Comparison of ENCODE assay signal across 27 mouse cellular contexts in genomic region chr2:167037710-167038109, GRCm38 (mm10). TPM values are rescaled to one million over a fixed set of nuclear protein-coding genes. Genes with fewer than 3 reads are reported as not detected.
DNase-seq lines count a peak whose midpoint lies in the region; ATAC-seq and TF ChIP-seq lines count a peak whose summit lies in the region.
"Had no signal": no experiment of that assay in that cellular context is flagged by ENCODE, and none has a peak within 500 bp of the region (broad histone marks: within the 10 kb centered on the region; RNA-seq: fewer than 3 reads in every experiment).

No protein-coding gene starts in this region.

- no peak for TF ChIP-seq EP300 in stomach, postnatal 0 days (optimal IDR thresholded peaks at IDR 0.05)

- H3K27ac ChIP-seq in embryonic facial prominence, embryonic 15.5 days (replicated peaks) = no peak overlapping the region
- H3K27ac ChIP-seq in embryonic facial prominence, embryonic 10.5 days (replicated peaks) = no peak overlapping the region
- H3K27ac ChIP-seq in liver, embryonic 12.5 days = 0 out of 2 replicates have a peak overlapping the region, but pooled peaks have one; percentile 4
- H3K27ac ChIP-seq in stomach, postnatal 0 days (replicated peaks) = no peak overlapping the region
- H3K27ac ChIP-seq in forebrain, embryonic 10.5 days = no peak overlapping the region
- H3K27ac ChIP-seq: gastrocnemius, adult 2 months; heart, adult 2 months; hindbrain, embryonic 14.5 days; kidney, embryonic 15.5 days; limb, embryonic 13.5 days had no signal

- peaks cover 97% of the 10 kb centered on the region for H3K36me3 ChIP-seq in embryonic facial prominence, embryonic 15.5 days
- H3K36me3 ChIP-seq in embryonic facial prominence, embryonic 10.5 days (replicated peaks) = peaks cover 100% of the 10 kb centered on the region
- H3K36me3 ChIP-seq in liver, embryonic 12.5 days = peaks cover 100% of the 10 kb centered on the region
- peaks cover 60% of the 10 kb centered on the region for H3K36me3 ChIP-seq in stomach, postnatal 0 days (ENCODE audit: control insufficient read depth, insufficient read depth, low read length)
- H3K36me3 ChIP-seq in forebrain, embryonic 10.5 days (replicated peaks) = peaks cover 100% of the 10 kb centered on the region

- H3K4me1 ChIP-seq in embryonic facial prominence, embryonic 15.5 days = no peaks in the 10 kb centered on the region
- no peaks in the 10 kb centered on the region for H3K4me1 ChIP-seq in embryonic facial prominence, embryonic 10.5 days
- peaks cover 51% of the 10 kb centered on the region for H3K4me1 ChIP-seq in liver, embryonic 12.5 days
- H3K4me1 ChIP-seq in stomach, postnatal 0 days (replicated peaks; ENCODE audit: control insufficient read depth, insufficient read depth) = no peaks in the 10 kb centered on the region
- H3K4me1 ChIP-seq in forebrain, embryonic 10.5 days = no peaks in the 10 kb centered on the region
- H3K4me1 ChIP-seq: kidney, embryonic 15.5 days; limb, embryonic 13.5 days had no signal

- no peak for TF ChIP-seq CTCF in stomach, postnatal 0 days (IDR thresholded peaks at IDR 0.05; ENCODE audit: low read depth)

- H3K9me3 ChIP-seq in embryonic facial prominence, embryonic 15.5 days (replicated peaks) = no peaks in the 10 kb centered on the region
- H3K9me3 ChIP-seq in embryonic facial prominence, embryonic 10.5 days = no peaks in the 10 kb centered on the region
- H3K9me3 ChIP-seq in liver, embryonic 12.5 days (replicated peaks) = no peaks in the 10 kb centered on the region
- no peaks in the 10 kb centered on the region for H3K9me3 ChIP-seq in stomach, postnatal 0 days (ENCODE audit: control insufficient read depth, low read length)
- no peaks in the 10 kb centered on the region for H3K9me3 ChIP-seq in forebrain, embryonic 10.5 days
- H3K9me3 ChIP-seq: heart, embryonic 12.5 days; kidney, embryonic 15.5 days; limb, embryonic 13.5 days had no signal

- no peak overlapping the region for H3K4me3 ChIP-seq in embryonic facial prominence, embryonic 15.5 days (replicated peaks)
- no peak overlapping the region for H3K4me3 ChIP-seq in embryonic facial prominence, embryonic 10.5 days
- no peak overlapping the region for H3K4me3 ChIP-seq in liver, embryonic 12.5 days
- no peak overlapping the region for H3K4me3 ChIP-seq in stomach, postnatal 0 days (ENCODE audit: low read depth, low read length)
- H3K4me3 ChIP-seq in forebrain, embryonic 10.5 days = no peak overlapping the region
- H3K4me3 ChIP-seq: gastrocnemius, adult 2 months; heart, adult 2 months; heart, embryonic 12.5 days; kidney, embryonic 15.5 days; limb, embryonic 13.5 days had no signal

- H3K27me3 ChIP-seq in embryonic facial prominence, embryonic 15.5 days = no peaks in the 10 kb centered on the region
- H3K27me3 ChIP-seq in embryonic facial prominence, embryonic 10.5 days (replicated peaks; ENCODE audit: low read depth, poor library complexity, severe bottlenecking) = no peaks in the 10 kb centered on the region
- no peaks in the 10 kb centered on the region for H3K27me3 ChIP-seq in liver, embryonic 12.5 days (replicated peaks)
- no peaks in the 10 kb centered on the region for H3K27me3 ChIP-seq in stomach, postnatal 0 days (ENCODE audit: control insufficient read depth, insufficient read depth, low read length)
- H3K27me3 ChIP-seq in forebrain, embryonic 10.5 days (ENCODE audit: poor library complexity, severe bottlenecking) = no peaks in the 10 kb centered on the region
- H3K27me3 ChIP-seq: CH12.LX; heart, embryonic 12.5 days; kidney, embryonic 15.5 days; limb, embryonic 13.5 days had no signal

- WGBS in embryonic facial prominence, embryonic 15.5 days = 96% methylated on average over 12 of the region's 12 CpGs
- 95% methylated on average over 12 of the region's 12 CpGs for WGBS in embryonic facial prominence, embryonic 10.5 days
- WGBS in liver, embryonic 12.5 days (ENCODE audit: insufficient replicate concordance) = 89% methylated on average over 12 of the region's 12 CpGs
- WGBS in stomach, postnatal 0 days = 95% methylated on average over 12 of the region's 12 CpGs
- 95% methylated on average over 12 of the region's 12 CpGs for WGBS in forebrain, embryonic 10.5 days

- DNase-seq in cerebellum, adult 11-12 months = peak; percentile 21
- no peak for DNase-seq in embryonic facial prominence, embryonic 10.5 days (ENCODE audit: low spot score)
- DNase-seq in liver = no peak
- no peak for DNase-seq in stomach, postnatal 0 days (ENCODE audit: low spot score)
- DNase-seq in forebrain, embryonic 10.5 days (ENCODE audit: extremely low spot score, low spot score) = no peak
- DNase-seq: adrenal gland, adult 2 months; adrenal gland, postnatal 36 days; gastrocnemius, adult 2 months; gastrocnemius, postnatal 36 days; heart, adult 2 months; kidney, postnatal 25 days; lung, postnatal 36 days; right cerebral cortex, postnatal 14 days; thymus, adult 2 months; thymus, postnatal 36 days had no signal

- no peak overlapping the region for H3K4me2 ChIP-seq in embryonic facial prominence, embryonic 15.5 days (replicated peaks)
- H3K4me2 ChIP-seq in liver, embryonic 12.5 days = no peak overlapping the region
- no peak overlapping the region for H3K4me2 ChIP-seq in stomach, postnatal 0 days (replicated peaks; ENCODE audit: low read depth)
- H3K4me2 ChIP-seq: heart, embryonic 12.5 days; hindbrain, embryonic 14.5 days; kidney, embryonic 15.5 days; limb, embryonic 13.5 days; midbrain, embryonic 11.5 days had no signal

- no peak for ATAC-seq in cerebellum, adult (ENCODE audit: insufficient number of reproducible peaks, low FRiP score, low TSS enrichment)
- 0 out of 2 replicates have a peak, but pooled peaks have one; percentile 9 for ATAC-seq in embryonic facial prominence, embryonic 15.5 days (ENCODE audit: insufficient number of reproducible peaks, low FRiP score, low TSS enrichment, low read depth)
- ATAC-seq in liver, embryonic 12.5 days = no peak
- 0 out of 2 replicates have a peak, but pooled peaks have one; percentile 16 for ATAC-seq in stomach, postnatal 0 days (ENCODE audit: low FRiP score, low TSS enrichment)
- ATAC-seq: activated CD4-positive, CD25-positive, alpha-beta regulatory T cell, adult 4 months; forebrain, embryonic 14.5 days; intestine, postnatal 0 days had no signal

- H3K9ac ChIP-seq in embryonic facial prominence, embryonic 15.5 days = no peak overlapping the region
- H3K9ac ChIP-seq in liver, embryonic 12.5 days = no peak overlapping the region
- H3K9ac ChIP-seq in stomach, postnatal 0 days (ENCODE audit: low read length) = no peak overlapping the region
- H3K9ac ChIP-seq: heart, embryonic 12.5 days; hindbrain, embryonic 14.5 days; kidney, embryonic 15.5 days; limb, embryonic 13.5 days had no signal

RNA-seq across cellular contexts. Expression of gene Ddx27, which starts 22.7 kb away (rescaled TPM):
- 44.3 and 47.6 TPM in 2 replicates for polyA plus RNA-seq in embryonic facial prominence, embryonic 15.5 days (2015; fragmentation: Nextera tagmentation; extraction: Ambion mirVana)
- 69.0 and 69.9 TPM in 2 replicates for polyA plus RNA-seq in embryonic facial prominence, embryonic 10.5 days (2016; fragmentation: Nextera tagmentation; extraction: Ambion mirVana)
- polyA plus RNA-seq in liver, embryonic 12.5 days (2016; fragmentation: Nextera tagmentation; extraction: Ambion mirVana) = 78.8 and 79.3 TPM in 2 replicates
- 21.8 and 22.0 TPM in 2 replicates for polyA plus RNA-seq in stomach, postnatal 0 days (2015; fragmentation: Nextera tagmentation; extraction: Ambion mirVana)
- polyA plus RNA-seq in forebrain, embryonic 10.5 days (2016; fragmentation: Nextera tagmentation; extraction: Ambion mirVana) = 76.1 and 77.8 TPM in 2 replicates

RNA-seq across cellular contexts. Expression of gene Znfx1, which starts 25.1 kb away (rescaled TPM):
- polyA plus RNA-seq in embryonic facial prominence, embryonic 15.5 days (2015; fragmentation: Nextera tagmentation; extraction: Ambion mirVana) = 8.8 and 9.5 TPM in 2 replicates
- 6.4 and 7.0 TPM in 2 replicates for polyA plus RNA-seq in embryonic facial prominence, embryonic 10.5 days (2016; fragmentation: Nextera tagmentation; extraction: Ambion mirVana)
- 13.7 and 13.8 TPM in 2 replicates for polyA plus RNA-seq in liver, embryonic 12.5 days (2016; fragmentation: Nextera tagmentation; extraction: Ambion mirVana)
- 4.2 and 4.3 TPM in 2 replicates for polyA plus RNA-seq in stomach, postnatal 0 days (2015; fragmentation: Nextera tagmentation; extraction: Ambion mirVana)
- 5.2 and 5.3 TPM in 2 replicates for polyA plus RNA-seq in forebrain, embryonic 10.5 days (2016; fragmentation: Nextera tagmentation; extraction: Ambion mirVana)

RNA-seq across cellular contexts. Expression of gene Stau1, which starts 41.6 kb away (rescaled TPM):
- polyA plus RNA-seq in embryonic facial prominence, embryonic 15.5 days (2015; fragmentation: Nextera tagmentation; extraction: Ambion mirVana) = 96.9 and 97.3 TPM in 2 replicates
- polyA plus RNA-seq in embryonic facial prominence, embryonic 10.5 days (2016; fragmentation: Nextera tagmentation; extraction: Ambion mirVana) = 96.1 and 96.8 TPM in 2 replicates
- polyA plus RNA-seq in liver, embryonic 12.5 days (2016; fragmentation: Nextera tagmentation; extraction: Ambion mirVana) = 36.1 and 37.7 TPM in 2 replicates
- polyA plus RNA-seq in stomach, postnatal 0 days (2015; fragmentation: Nextera tagmentation; extraction: Ambion mirVana) = 34.9 and 35.0 TPM in 2 replicates
- 87.9 and 91.6 TPM in 2 replicates for polyA plus RNA-seq in forebrain, embryonic 10.5 days (2016; fragmentation: Nextera tagmentation; extraction: Ambion mirVana)

Comparison
In these comparisons a context has a peak if more than half of its experiments do, and no peak if none do; other contexts are left out.
1. ATAC-seq: peak in embryonic facial prominence, embryonic 15.5 days (single experiment) and stomach, postnatal 0 days (single experiment); none in cerebellum, adult (single experiment) and liver, embryonic 12.5 days (single experiment).